8 mouse cellular contexts compared by ENCODE assay signal in the genomic region with DNA sequence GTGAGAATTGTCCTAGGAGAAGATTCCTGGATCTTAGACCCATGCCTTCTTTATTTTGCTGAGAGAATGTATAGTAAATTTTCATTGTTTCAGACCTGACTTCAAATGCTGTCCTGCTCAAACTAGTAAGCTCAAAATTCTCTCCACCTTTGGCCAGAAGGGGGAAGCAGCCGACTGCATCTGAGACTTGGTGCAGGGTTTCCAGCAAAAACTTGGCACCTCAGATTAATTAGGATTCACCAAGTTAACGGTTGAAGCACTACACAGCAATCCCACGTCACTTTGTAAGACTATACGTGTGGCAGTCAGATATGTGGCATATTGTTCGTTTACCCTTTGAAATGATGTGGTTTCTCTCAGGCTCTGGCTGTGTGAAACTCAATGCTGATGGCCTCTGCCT. TPM values are rescaled to one million over a fixed set of nuclear protein-coding genes. Genes with fewer than 3 reads are reported as not detected.
DNase-seq lines count a peak whose midpoint lies in the region; ATAC-seq and TF ChIP-seq lines count a peak whose summit lies in the region.

No protein-coding gene starts in this region.

- no peak overlapping the region for H3K4me3 ChIP-seq in heart, postnatal 0 days (ENCODE audit: low read depth, low read length)
- no peak overlapping the region for H3K4me3 ChIP-seq in heart, embryonic 10.5 days
- no peak overlapping the region for H3K4me3 ChIP-seq in ES-Bruce4 (ENCODE audit: low read depth, low read length)
- no peak overlapping the region for H3K4me3 ChIP-seq in left cerebral cortex, adult 2 months
- H3K4me3 ChIP-seq in thymus, adult 2 months (ENCODE audit: control insufficient read depth, insufficient read depth, low read length): no peak overlapping the region

- TF ChIP-seq EP300 in heart, postnatal 0 days (IDR thresholded peaks at IDR 0.05; ENCODE audit: low read depth): no peak
- no peak for TF ChIP-seq EP300 in ES-Bruce4 (IDR thresholded peaks at IDR 0.05; ENCODE audit: insufficient read depth, low read depth, low read length)

- H3K4me1 ChIP-seq in heart, postnatal 0 days (ENCODE audit: control insufficient read depth, insufficient read depth): no peaks in the 10 kb centered on the region
- no peaks in the 10 kb centered on the region for H3K4me1 ChIP-seq in heart, embryonic 10.5 days
- H3K4me1 ChIP-seq in ES-Bruce4 (ENCODE audit: control insufficient read depth, insufficient read depth, low read length): no peaks in the 10 kb centered on the region
- no peaks in the 10 kb centered on the region for H3K4me1 ChIP-seq in thymus, adult 2 months (replicated peaks; ENCODE audit: control insufficient read depth, insufficient read depth, low read length)

- peak; percentile 39 for DNase-seq in heart, postnatal 0 days (ENCODE audit: low spot score)
- no peak for DNase-seq in heart, embryonic 10.5 days (ENCODE audit: low spot score)
- DNase-seq in brain, embryonic 18.5 days (ENCODE audit: low read depth, low spot score): peak; percentile 55
- DNase-seq in frontal cortex, adult 2 months (ENCODE audit: extremely low spot score in 1 of 2, low spot score in 1 of 2): peak; percentile 8 to 72
- DNase-seq in left cerebral cortex, adult 2 months (ENCODE audit: extremely low spot score in 1 of 2, low spot score in 2 of 2): peak; percentile 30 to 32
- DNase-seq in right cerebral cortex, adult 2 months (ENCODE audit: low spot score in 2 of 2): peak; percentile 61 to 65
- no peak for DNase-seq in thymus, adult 2 months

- 17% methylated on average over 5 of the region's 5 CpGs for WGBS in heart, postnatal 0 days
- 26% methylated on average over 5 of the region's 5 CpGs for WGBS in heart, embryonic 10.5 days
- WGBS in thymus, adult 2 months: 25% methylated on average over 5 of the region's 5 CpGs

- TF ChIP-seq POLR2A in ES-Bruce4 (IDR thresholded peaks at IDR 0.05; ENCODE audit: insufficient read depth, low read length): no peak
- no peak for TF ChIP-seq POLR2A in thymus, adult 2 months (IDR thresholded peaks at IDR 0.05; ENCODE audit: control insufficient read depth, extremely low read depth, insufficient read depth, low read length, poor library complexity)

- H3K27me3 ChIP-seq in heart, postnatal 0 days (ENCODE audit: control insufficient read depth, insufficient read depth, low read length): no peaks in the 10 kb centered on the region
- H3K27me3 ChIP-seq in heart, embryonic 10.5 days (ENCODE audit: insufficient read depth, poor library complexity, severe bottlenecking): no peaks in the 10 kb centered on the region
- H3K27me3 ChIP-seq in ES-Bruce4 (ENCODE audit: control insufficient read depth, insufficient read depth, low read length, poor library complexity, severe bottlenecking): no peaks in the 10 kb centered on the region
- H3K27me3 ChIP-seq in thymus, adult 2 months (ENCODE audit: control insufficient read depth, insufficient read depth, low read length): no peaks in the 10 kb centered on the region

- H3K4me2 ChIP-seq in heart, postnatal 0 days (ENCODE audit: low read depth, low read length): no peak overlapping the region

- no peak overlapping the region for H3K27ac ChIP-seq in heart, postnatal 0 days (ENCODE audit: low read depth)
- H3K27ac ChIP-seq in heart, embryonic 10.5 days: no peak overlapping the region
- no peak overlapping the region for H3K27ac ChIP-seq in ES-Bruce4 (ENCODE audit: insufficient read depth, low read length)
- H3K27ac ChIP-seq in left cerebral cortex, adult 2 months: no peak overlapping the region
- H3K27ac ChIP-seq in thymus, adult 2 months (ENCODE audit: control insufficient read depth, insufficient read depth, low read length): no peak overlapping the region

- ATAC-seq in heart, postnatal 0 days (ENCODE audit: insufficient read depth, low read depth): no peak

- no peak overlapping the region for H3K9ac ChIP-seq in heart, postnatal 0 days (replicated peaks; ENCODE audit: low read depth, low read length)
- no peak overlapping the region for H3K9ac ChIP-seq in ES-Bruce4 (ENCODE audit: low read depth, poor library complexity, severe bottlenecking)

- H3K9me3 ChIP-seq in heart, postnatal 0 days (replicated peaks; ENCODE audit: control insufficient read depth, low read length): no peaks in the 10 kb centered on the region
- no peaks in the 10 kb centered on the region for H3K9me3 ChIP-seq in heart, embryonic 10.5 days
- no peaks in the 10 kb centered on the region for H3K9me3 ChIP-seq in ES-Bruce4 (replicated peaks; ENCODE audit: control insufficient read depth, insufficient read depth, low read length, poor library complexity, severe bottlenecking)

- intact Hi-C loops in left cerebral cortex, adult 2 months (cut with DNase I): loop anchor here (1.0 to 5.0 kb wide), 3 partner anchors 191 to 1765 kb away; no protein-coding TSS in a partner anchor

- H3K36me3 ChIP-seq in heart, postnatal 0 days (replicated peaks; ENCODE audit: control insufficient read depth, insufficient read depth, low read length): no peaks in the 10 kb centered on the region
- no peaks in the 10 kb centered on the region for H3K36me3 ChIP-seq in heart, embryonic 10.5 days
- H3K36me3 ChIP-seq in ES-Bruce4 (ENCODE audit: control insufficient read depth, insufficient read depth, low read length, poor library complexity, severe bottlenecking): no peaks in the 10 kb centered on the region
- H3K36me3 ChIP-seq in thymus, adult 2 months (ENCODE audit: control insufficient read depth, insufficient read depth, low read length): no peaks in the 10 kb centered on the region

- peak; percentile 72 for TF ChIP-seq CTCF in heart, postnatal 0 days (IDR thresholded peaks at IDR 0.05; ENCODE audit: low read depth)
- TF ChIP-seq CTCF in ES-Bruce4 (IDR thresholded peaks at IDR 0.05; ENCODE audit: low read depth, low read length): peak; percentile 36
- TF ChIP-seq CTCF in left cerebral cortex, adult 2 months (IDR thresholded peaks at IDR 0.05): peak; percentile 66
- no peak for TF ChIP-seq CTCF in thymus, adult 2 months (IDR thresholded peaks at IDR 0.05; ENCODE audit: borderline replicate concordance, control insufficient read depth, extremely low read depth, insufficient read depth, low read length, poor library complexity)

RNA-seq across cellular contexts. Expression of gene Slc35b3, which starts 31.9 kb away (rescaled TPM):
- 15.2 and 28.1 TPM in 2 replicates for total RNA-seq in heart, postnatal 0 days (2014; rRNA removed; ENCODE audit: low replicate concordance)
- 14.0 and 16.7 TPM in 2 replicates for polyA plus RNA-seq in heart, postnatal 0 days (2015; fragmentation: Nextera tagmentation; extraction: Ambion mirVana)
- 23.0 and 28.0 TPM in 2 replicates for polyA plus RNA-seq in heart, embryonic 10.5 days (2016; fragmentation: Nextera tagmentation; extraction: Ambion mirVana)
- 9.9 and 10.8 TPM in 2 replicates for polyA plus RNA-seq in ES-Bruce4 (2011; ENCODE audit: insufficient read depth, insufficient read length, low read depth, missing spikeins)
- polyA plus RNA-seq in frontal cortex, adult 2 months (2012; rRNA removed): 25.1 and 30.1 TPM in 2 replicates
- total RNA-seq in left cerebral cortex, adult 2 months (2021): 10 to 100 TPM; 19.5 to 20.7 TPM
- polyA plus RNA-seq in thymus, adult 2 months (2012; rRNA removed): 28.9 and 33.6 TPM in 2 replicates

Comparison
In these comparisons a context has a peak if more than half of its experiments do, and no peak if none do; other contexts are left out.
1. DNase-seq: peak in heart, postnatal 0 days (single experiment), brain, embryonic 18.5 days (single experiment), frontal cortex, adult 2 months (2 of 2), left cerebral cortex, adult 2 months (2 of 2) and right cerebral cortex, adult 2 months (2 of 2); none in heart, embryonic 10.5 days (single experiment) and thymus, adult 2 months (single experiment).